Mouse (Mus musculus): ENCODE data around the gene Tbc1d22a. TPM values are rescaled to one million over a fixed set of nuclear protein-coding genes. Genes with fewer than 3 reads are reported as not detected.

The Tbc1d22a gene
- polyA plus RNA-seq, 2 experiments: 8.7 to 15.5 TPM

DNA sequence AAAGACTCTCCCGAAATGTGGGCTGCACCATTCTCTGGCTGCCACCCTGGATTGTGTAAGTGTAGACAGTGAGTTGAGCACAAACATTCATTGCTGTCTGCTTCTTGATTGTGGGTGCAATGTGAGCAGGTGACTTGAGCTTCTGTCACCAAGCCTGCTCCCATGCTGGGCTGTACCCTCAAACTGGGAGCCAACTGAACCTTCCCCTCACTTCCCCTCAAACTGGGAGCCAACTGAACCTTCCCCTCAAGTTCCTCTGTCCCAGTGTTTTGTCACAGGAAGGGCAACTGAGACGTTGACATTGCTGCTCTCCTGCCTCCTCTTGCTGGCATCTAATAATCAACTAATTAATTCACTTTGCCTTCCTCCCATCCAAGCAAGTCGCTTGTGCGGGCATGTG, 52.7 kb downstream of the Tbc1d22a start:
- no peaks in the 10 kb centered on the region; the same call in 1 of the 2 replicates for H3K4me1 ChIP-seq (ENCODE audit: control insufficient read depth, insufficient read depth, low read length)
- H3K36me3 ChIP-seq (ENCODE audit: control insufficient read depth, insufficient read depth, low read length): no peaks in the 10 kb centered on the region
- no peak for ATAC-seq (ENCODE audit: low FRiP score, low read depth)
- no peaks in the 10 kb centered on the region for H3K27me3 ChIP-seq (ENCODE audit: control insufficient read depth, insufficient read depth, low read length)
- H3K4me3 ChIP-seq (replicated peaks; ENCODE audit: low read length): no peak overlapping the region
- no peak for DNase-seq (ENCODE audit: low spot score)
- H3K9me3 ChIP-seq (ENCODE audit: control insufficient read depth, low read length): no peaks in the 10 kb centered on the region
- no peak overlapping the region for H3K9ac ChIP-seq (ENCODE audit: low read depth, low read length, severe bottlenecking)
- no peak overlapping the region for H3K27ac ChIP-seq (replicated peaks; ENCODE audit: low read depth, low read length)
- WGBS: 82% methylated on average over 4 of the region's 4 CpGs
- no peak overlapping the region for H3K4me2 ChIP-seq (replicated peaks; ENCODE audit: low read depth, low read length, severe bottlenecking)
- no peak for TF ChIP-seq POLR2A (IDR thresholded peaks at IDR 0.05; ENCODE audit: borderline replicate concordance, extremely low read depth, insufficient read depth, insufficient read length)

GRCm38 (mm10) chr15:86268526-86268925, 54.3 kb downstream of the Tbc1d22a start:
- WGBS: 42% methylated on average over 1 of the region's 1 CpGs

DNA sequence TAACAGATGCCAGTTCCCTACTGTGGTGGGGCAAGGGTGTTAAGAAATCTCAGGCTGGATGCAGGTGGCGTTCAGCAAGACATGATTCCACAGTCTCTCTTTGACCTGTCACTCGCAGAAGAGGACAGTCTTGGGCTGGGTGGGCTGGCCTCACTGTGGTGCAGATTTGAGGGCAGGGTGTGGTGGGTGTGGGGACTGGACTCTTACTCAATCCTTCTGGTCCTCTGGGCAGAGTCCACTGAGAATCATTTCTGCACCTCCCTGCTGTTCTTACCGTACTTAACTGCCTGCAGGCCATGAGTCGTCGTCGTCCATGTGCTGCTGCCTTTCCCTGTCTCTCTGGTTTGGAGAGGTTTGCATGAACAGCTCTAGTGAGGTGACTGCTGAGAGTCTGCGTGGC, 61.5 kb downstream of the Tbc1d22a start:
- H3K9ac ChIP-seq (ENCODE audit: low read depth, low read length, severe bottlenecking): no peak overlapping the region
- no peak overlapping the region for H3K4me3 ChIP-seq (replicated peaks; ENCODE audit: low read length)
- H3K27ac ChIP-seq (replicated peaks; ENCODE audit: low read depth, low read length): no peak overlapping the region
- no peaks in the 10 kb centered on the region for H3K27me3 ChIP-seq (ENCODE audit: control insufficient read depth, insufficient read depth, low read length)
- H3K4me2 ChIP-seq (replicated peaks; ENCODE audit: low read depth, low read length, severe bottlenecking): no peak overlapping the region
- no peak for DNase-seq (ENCODE audit: low spot score)
- WGBS: 51% methylated on average over 7 of the region's 7 CpGs
- H3K4me1 ChIP-seq (ENCODE audit: control insufficient read depth, insufficient read depth, low read length): peaks cover 39% of the 10 kb centered on the region
- no peaks in the 10 kb centered on the region for H3K9me3 ChIP-seq (ENCODE audit: control insufficient read depth, low read length)
- no peak for TF ChIP-seq POLR2A (IDR thresholded peaks at IDR 0.05; ENCODE audit: borderline replicate concordance, extremely low read depth, insufficient read depth, insufficient read length)
- no peaks in the 10 kb centered on the region for H3K36me3 ChIP-seq (ENCODE audit: control insufficient read depth, insufficient read depth, low read length)
- ATAC-seq (ENCODE audit: low FRiP score, low read depth): no peak

More at GRCm38 (mm10) chr15:86268526-86268925, 54.3 kb downstream of the Tbc1d22a start:
- TF ChIP-seq POLR2A (IDR thresholded peaks at IDR 0.05; ENCODE audit: borderline replicate concordance, extremely low read depth, insufficient read depth, insufficient read length): no peak
- ATAC-seq (ENCODE audit: low FRiP score, low read depth) (no peak), DNase-seq (ENCODE audit: low spot score) (no peak)
- H3K9me3 ChIP-seq (ENCODE audit: control insufficient read depth, low read length): no peaks in the 10 kb centered on the region
- no peak overlapping the region for H3K9ac ChIP-seq (ENCODE audit: low read depth, low read length, severe bottlenecking)
- no peaks in the 10 kb centered on the region; the same call in 1 of the 2 replicates for H3K4me1 ChIP-seq (ENCODE audit: control insufficient read depth, insufficient read depth, low read length)
- H3K27ac ChIP-seq (replicated peaks; ENCODE audit: low read depth, low read length): no peak overlapping the region
- no peaks in the 10 kb centered on the region for H3K27me3 ChIP-seq (ENCODE audit: control insufficient read depth, insufficient read depth, low read length)
- H3K36me3 ChIP-seq (ENCODE audit: control insufficient read depth, insufficient read depth, low read length): no peaks in the 10 kb centered on the region
- no peak overlapping the region for H3K4me2 ChIP-seq (replicated peaks; ENCODE audit: low read depth, low read length, severe bottlenecking)
- H3K4me3 ChIP-seq (replicated peaks; ENCODE audit: low read length): no peak overlapping the region

GRCm38 (mm10) chr15:86276538-86277264, 62.4 kb downstream of the Tbc1d22a start:
- Histone ChIP-seq H3K9ac (ENCODE audit: low read depth, low read length, severe bottlenecking) (no peak overlapping the region), H3K4me3 (replicated peaks; ENCODE audit: low read length) (no peak overlapping the region), H3K27me3 (ENCODE audit: control insufficient read depth, insufficient read depth, low read length) (no peaks in the 10 kb centered on the region), H3K36me3 (ENCODE audit: control insufficient read depth, insufficient read depth, low read length) (no peaks in the 10 kb centered on the region), H3K4me2 (replicated peaks; ENCODE audit: low read depth, low read length, severe bottlenecking) (no peak overlapping the region), H3K9me3 (ENCODE audit: control insufficient read depth, low read length) (no peaks in the 10 kb centered on the region), H3K27ac (replicated peaks; ENCODE audit: low read depth, low read length) (no peak overlapping the region), H3K4me1 (ENCODE audit: control insufficient read depth, insufficient read depth, low read length) (peaks cover 39% of the 10 kb centered on the region)
- TF ChIP-seq POLR2A (IDR thresholded peaks at IDR 0.05; ENCODE audit: borderline replicate concordance, extremely low read depth, insufficient read depth, insufficient read length): no peak
- DNase-seq (ENCODE audit: low spot score) (peak; percentile 26), ATAC-seq (ENCODE audit: low FRiP score, low read depth) (peak; percentile 34; the same call in 1 of the 2 replicates)
- 57% methylated on average over 11 of the region's 11 CpGs for WGBS

DNA sequence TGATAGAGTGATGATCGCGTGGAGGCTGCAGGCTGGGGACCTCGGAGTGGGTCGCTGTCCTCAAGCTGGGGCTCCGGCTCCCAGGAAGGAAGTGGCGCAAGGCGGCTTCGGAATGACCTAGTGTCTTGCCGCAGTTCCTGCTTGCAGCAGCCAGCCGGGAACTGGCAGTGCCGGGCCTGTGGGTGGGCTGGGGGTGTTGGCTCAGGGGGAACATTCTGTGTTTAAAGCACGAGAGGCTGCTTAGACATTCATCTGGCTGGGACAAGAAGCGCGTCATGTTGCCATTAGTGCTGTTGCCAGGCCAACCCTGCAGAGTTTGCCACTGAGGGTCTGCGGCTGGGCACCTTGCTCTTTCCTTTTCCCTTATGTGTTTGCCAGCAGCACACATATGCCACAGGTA, 63.2 kb downstream of the Tbc1d22a start:
- ATAC-seq (ENCODE audit: low FRiP score, low read depth) (no peak), DNase-seq (ENCODE audit: low spot score) (no peak)
- TF ChIP-seq POLR2A (IDR thresholded peaks at IDR 0.05; ENCODE audit: borderline replicate concordance, extremely low read depth, insufficient read depth, insufficient read length): no peak
- Histone ChIP-seq H3K27ac (replicated peaks; ENCODE audit: low read depth, low read length) (no peak overlapping the region), H3K4me1 (ENCODE audit: control insufficient read depth, insufficient read depth, low read length) (peaks cover 39% of the 10 kb centered on the region), H3K4me3 (replicated peaks; ENCODE audit: low read length) (no peak overlapping the region), H3K36me3 (ENCODE audit: control insufficient read depth, insufficient read depth, low read length) (no peaks in the 10 kb centered on the region), H3K9me3 (ENCODE audit: control insufficient read depth, low read length) (no peaks in the 10 kb centered on the region), H3K9ac (ENCODE audit: low read depth, low read length, severe bottlenecking) (no peak overlapping the region), H3K4me2 (replicated peaks; ENCODE audit: low read depth, low read length, severe bottlenecking) (no peak overlapping the region), H3K27me3 (ENCODE audit: control insufficient read depth, insufficient read depth, low read length) (no peaks in the 10 kb centered on the region)
- WGBS: 49% methylated on average over 15 of the region's 15 CpGs
